Comparison of ENCODE assay signal across 8 mouse cellular contexts in the genomic region with DNA sequence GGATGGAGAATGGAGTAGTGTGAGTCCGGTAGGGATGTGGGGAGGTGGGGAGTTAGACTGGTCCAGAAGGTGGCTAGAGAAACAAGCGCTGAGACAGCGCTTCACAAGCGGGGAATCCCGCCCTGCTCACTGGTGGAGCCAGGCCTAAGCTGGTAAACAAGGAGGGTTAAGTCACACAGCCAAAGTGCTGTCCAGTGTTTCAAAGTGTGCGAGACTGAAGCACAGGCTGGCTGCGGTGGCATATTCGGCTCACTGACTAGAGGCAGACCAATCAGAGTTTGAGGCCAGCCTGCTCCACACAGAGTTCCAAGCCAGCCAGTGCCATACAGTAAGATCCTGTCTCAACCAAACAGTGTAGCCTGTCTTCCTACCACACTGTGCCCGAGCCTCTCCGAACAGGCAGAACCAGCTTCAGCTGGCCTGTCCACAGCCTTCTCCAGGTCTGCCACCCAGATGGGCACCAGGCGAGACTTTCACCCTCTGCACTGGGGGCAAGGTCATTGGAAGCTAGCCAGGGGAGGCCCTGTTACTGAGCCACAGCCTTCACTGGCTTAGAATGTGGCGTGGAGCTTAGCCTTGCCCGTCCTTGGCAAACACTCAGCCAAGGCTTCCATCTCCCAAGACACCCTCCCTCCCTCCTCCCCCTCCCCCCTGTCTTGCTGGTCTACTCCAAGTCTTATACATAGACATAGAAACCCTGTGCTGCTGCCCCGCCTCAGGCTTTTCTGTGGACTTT.
DNase-seq lines count a peak whose midpoint lies in the region; TF ChIP-seq lines count a peak whose summit lies in the region.

No protein-coding gene starts in this region.

- H3K9ac ChIP-seq in liver, adult 2 months (ENCODE audit: low read depth, low read length), result peak overlapping the region; percentile 78

- H3K4me1 ChIP-seq in liver, adult 2 months (ENCODE audit: control insufficient read depth, insufficient read depth, low read length), result peaks cover 14% of the 10 kb centered on the region

- intact Hi-C loops in gastrocnemius, postnatal 14 days (cut with DNase I; ENCODE audit: low total_unique reads), result loop anchor here (5.0 kb wide), 1 partner anchor 75 kb away; a partner anchor contains a TSS

- peak overlapping the region; percentile 74 for H3K4me3 ChIP-seq in liver, adult 2 months (ENCODE audit: insufficient read depth, low read depth, low read length)

- TF ChIP-seq CTCF in liver, adult 2 months (IDR thresholded peaks at IDR 0.05; ENCODE audit: low read depth, low read length), result no peak

- whole genome bisulfite sequencing in liver, adult 2 months, result 26% methylated on average over 14 of the region's 14 CpGs

- H3K27ac ChIP-seq in liver, adult 2 months (replicated peaks; ENCODE audit: insufficient read depth, low read depth, low read length), result peak overlapping the region; percentile 97

- peak; percentile 49; the same call in 1 of the 2 replicates for TF ChIP-seq POLR2A in liver, adult 2 months (IDR thresholded peaks at IDR 0.05; ENCODE audit: extremely low read depth, insufficient read depth, low read length)

- H3K79me2 ChIP-seq in liver, adult 2 months (ENCODE audit: control insufficient read depth, insufficient read depth, low read length), result no peaks in the 10 kb centered on the region

- no peaks in the 10 kb centered on the region for H3K27me3 ChIP-seq in liver, adult 2 months (ENCODE audit: control insufficient read depth, insufficient read depth, low read length)

- DNase-seq in liver, adult 2 months (ENCODE audit: extremely low read depth, low read depth, low spot score), result peak; percentile 90
- DNase-seq in liver, result no peak
- DNase-seq in adipocyte (ENCODE audit: low spot score), result peak; percentile 97
- peak; percentile 76 for DNase-seq in gastrocnemius, postnatal 14 days
- peak; percentile 98 for DNase-seq in kidney, adult 9 months
- peak; percentile 33 for DNase-seq in urinary bladder, postnatal 25 days (ENCODE audit: low spot score)
- DNase-seq in left cerebral cortex, adult 9 months (ENCODE audit: low spot score in 2 of 2), result no peak
- no peak for DNase-seq in layer of hippocampus, adult 11-12 months (ENCODE audit: low spot score)

- no peaks in the 10 kb centered on the region for H3K36me3 ChIP-seq in liver, adult 2 months (ENCODE audit: control insufficient read depth, insufficient read depth, low read length)

Comparison
In these comparisons a context has a peak if more than half of its experiments do, and no peak if none do; other contexts are left out.
1. DNase-seq: peak in liver, adult 2 months (single experiment), adipocyte (single experiment), gastrocnemius, postnatal 14 days (single experiment), kidney, adult 9 months (single experiment) and urinary bladder, postnatal 25 days (single experiment); none in liver (single experiment), left cerebral cortex, adult 9 months (0 of 2) and layer of hippocampus, adult 11-12 months (single experiment).